Mouse (Mus musculus) left cerebral cortex, postnatal 14 days (tissue): ENCODE measurements around the gene Rin2. TPM values are rescaled to one million over a fixed set of nuclear protein-coding genes. Genes with fewer than 3 reads are reported as not detected.

Source experiments
- DNase-seq, 2 experiments: peaks; one replicate each; pipeline ENCODE4 v3.0.0; 2021 to 2022; ENCODE audit warnings: low spot score in 2 of 2, mixed read lengths in 1 of 2
- intact Hi-C: fragments of 180-260 bp; cut with DNase I; formaldehyde crosslinking; loops from one replicate; pipeline ENCODE4 v1.15.1; 2025
- total RNA-seq, 2 experiments: library from RNA; stranded (reverse); gene quantifications; 2 replicates each; pipeline ENCODE4 v1.2.3; 2021

Rin2 gene
- total RNA-seq, 2 experiments from 2014 or later, result 19.3 to 27.7 TPM

DNA sequence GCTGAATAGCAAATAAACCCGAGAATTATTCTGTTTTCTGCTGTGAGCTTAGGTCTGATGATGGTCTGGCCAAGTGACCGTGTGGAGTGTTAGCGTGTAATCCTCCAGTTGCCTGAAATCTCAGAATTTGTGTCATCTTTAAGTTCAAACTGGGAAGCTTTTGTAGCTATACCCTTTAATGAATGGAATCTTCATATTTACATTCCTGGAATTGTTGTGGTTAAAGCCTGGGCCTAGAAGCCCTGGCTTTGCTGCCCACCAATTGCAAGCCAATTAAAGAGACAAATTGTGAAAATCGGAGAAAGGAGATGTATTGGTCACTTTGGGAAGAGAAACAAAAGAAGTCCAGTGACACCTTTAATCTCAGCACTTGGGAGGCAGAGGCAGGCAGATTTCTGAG is 6.6 kb downstream of the Rin2 start:
- DNase-seq, result no peak
- intact Hi-C loops, result no loop called here

DNA sequence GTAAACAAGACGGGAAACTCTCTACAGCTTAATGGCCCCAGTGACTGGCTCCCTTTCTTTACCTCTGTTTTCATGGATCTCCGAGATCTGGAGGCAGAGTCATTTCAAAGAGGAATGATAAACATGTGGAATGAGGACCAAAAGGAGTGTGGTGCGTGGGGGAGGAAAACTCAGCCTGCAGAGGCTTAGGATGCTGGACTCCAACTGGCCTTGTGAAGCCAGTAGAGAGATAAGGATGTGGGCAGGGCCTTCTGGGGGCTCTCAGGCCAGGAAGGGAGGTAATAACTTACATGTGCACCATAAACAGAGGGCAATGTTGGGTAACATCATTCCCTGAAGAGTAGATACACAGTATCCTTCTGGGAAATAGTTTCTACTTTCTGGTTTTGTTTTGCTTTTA is 7.9 kb downstream of the Rin2 start:
- intact Hi-C loops, result no loop called here
- no peak for DNase-seq

DNA sequence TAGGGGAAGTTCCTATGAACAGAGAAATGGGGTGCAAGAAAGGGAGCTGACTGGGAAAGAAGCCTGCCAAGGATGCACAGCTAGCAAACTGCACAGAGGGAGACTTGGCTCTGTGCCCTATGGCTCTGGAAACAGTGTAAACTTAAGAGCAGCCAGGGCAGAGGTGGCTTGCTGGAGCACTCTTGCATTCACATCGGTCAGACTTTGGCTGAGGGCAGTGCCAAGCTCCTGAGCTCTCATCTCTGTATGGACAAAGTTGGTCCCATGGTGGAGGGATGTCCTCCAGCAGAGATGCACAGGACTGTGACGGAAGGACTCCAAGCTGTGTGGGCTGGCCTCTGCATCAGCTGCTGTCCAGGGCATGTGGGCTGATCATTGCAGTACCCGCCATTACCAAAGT is 8.5 kb downstream of the Rin2 start:
- DNase-seq, result peak in 1 of 2 experiments; percentile 19
- intact Hi-C loops, result no loop called here

DNA sequence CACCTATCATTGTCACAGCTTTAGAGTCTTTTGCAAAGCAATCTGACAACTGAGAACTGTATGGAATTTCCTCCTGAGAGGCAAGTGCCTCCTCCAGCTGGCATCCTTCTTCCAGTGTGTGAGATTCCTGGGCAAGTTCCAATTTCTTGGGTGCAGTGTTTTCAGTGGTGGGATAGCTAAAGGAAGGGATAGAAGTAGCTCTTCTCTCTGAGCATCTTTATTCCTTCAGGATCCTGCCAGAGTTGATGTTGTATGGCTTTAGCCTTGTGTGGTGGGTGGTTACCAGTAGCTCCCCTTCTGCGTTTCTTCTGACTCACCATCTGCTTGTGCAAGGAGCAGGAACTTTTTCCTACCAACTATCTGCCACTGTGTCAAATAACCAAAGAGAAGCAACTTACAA is 9.1 kb downstream of the Rin2 start:
- DNase-seq, result peak; percentile 33 to 48
- intact Hi-C loops, result no loop called here

DNA sequence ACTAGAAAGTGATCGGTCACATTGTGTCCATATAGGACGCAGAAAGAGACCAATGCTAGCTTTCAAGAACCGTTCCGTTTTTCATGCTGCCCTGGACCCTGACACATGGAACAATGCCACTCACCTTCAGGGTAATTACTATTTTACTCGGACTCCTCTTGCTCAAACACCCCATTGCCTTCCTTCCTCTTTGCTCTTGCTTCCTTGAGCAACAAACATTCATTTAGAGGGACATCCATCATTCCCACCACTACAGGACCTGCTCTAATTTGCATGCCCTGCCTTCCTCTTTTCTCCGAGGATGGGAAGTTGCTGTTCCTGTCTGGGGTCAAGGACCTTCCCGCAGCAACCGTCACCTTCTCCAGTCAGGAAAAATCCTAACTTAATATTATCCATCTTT is 9.9 kb downstream of the Rin2 start:
- intact Hi-C loops, result no loop called here
- DNase-seq, result no peak

DNA sequence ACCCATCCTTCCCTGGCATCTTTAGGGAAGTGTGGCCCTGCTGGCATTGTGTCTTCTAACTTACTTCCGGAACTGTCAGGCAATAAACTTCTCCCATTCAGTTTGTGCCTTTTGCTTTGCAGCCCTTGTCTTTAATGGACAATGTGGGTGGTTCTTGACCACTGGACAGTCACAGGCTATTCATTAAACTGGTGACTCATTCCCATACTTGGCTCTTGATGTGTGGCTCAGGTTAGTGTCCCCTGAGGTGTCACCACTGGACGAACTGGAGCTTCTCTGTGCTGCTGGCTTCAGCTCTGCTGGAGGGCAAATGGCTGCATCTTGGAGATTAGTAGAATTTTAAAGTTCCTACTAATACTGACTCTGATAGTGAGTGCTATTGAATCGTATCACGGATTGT is 11.0 kb downstream of the Rin2 start:
- intact Hi-C loops, result no loop called here
- no peak for DNase-seq

DNA sequence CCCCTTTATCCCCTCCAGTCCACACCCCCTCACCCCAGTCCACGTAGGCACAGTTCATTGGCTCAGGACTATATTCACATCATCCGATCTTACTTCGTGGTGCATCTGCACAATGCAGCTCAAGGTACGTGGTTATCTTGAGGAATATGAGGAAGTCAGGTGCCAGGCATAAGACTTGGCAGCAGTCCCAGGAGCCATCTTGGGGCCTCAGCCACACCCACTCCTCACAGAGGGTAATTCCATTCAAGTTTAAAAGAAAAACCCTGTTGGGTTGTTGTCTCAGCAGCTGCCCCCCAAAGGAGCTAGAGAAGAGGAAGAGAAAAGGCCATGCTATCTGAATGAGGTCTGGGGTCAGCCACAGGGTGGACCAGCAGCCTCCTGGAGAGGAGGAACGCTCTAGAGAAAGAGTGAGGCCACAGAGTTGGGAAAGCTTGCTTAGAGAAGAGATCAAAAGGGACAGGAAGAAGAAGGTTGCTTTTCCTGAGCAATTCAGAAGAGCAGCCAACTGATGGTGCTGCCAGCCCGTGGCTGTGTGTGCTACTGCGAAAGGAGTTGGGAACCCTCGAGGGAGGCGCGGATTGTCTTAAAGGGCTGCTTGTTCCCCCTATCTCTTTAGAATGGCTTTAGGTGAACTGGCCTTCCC is 16.5 kb downstream of the Rin2 start:
- DNase-seq, result no peak
- intact Hi-C loops, result no loop called here

DNA sequence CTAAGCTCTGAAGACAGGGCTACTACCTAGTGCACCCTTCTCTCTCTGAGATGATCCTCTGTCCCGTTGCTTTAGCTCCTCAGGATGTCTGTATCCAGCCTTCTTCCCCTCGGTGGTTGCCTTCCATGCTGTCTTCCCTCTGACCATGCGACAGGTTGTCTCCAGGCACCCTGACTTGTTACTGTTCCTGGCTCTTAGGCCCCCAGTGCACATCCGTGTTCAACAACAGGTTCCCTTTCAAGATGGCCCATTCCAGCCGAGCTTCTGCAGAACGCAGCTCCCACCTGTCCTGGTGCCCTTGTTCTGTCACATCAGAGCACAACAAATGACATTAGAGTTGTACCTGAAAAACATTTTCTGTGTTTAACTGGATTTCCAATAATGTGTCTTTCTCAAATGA is 22.1 kb downstream of the Rin2 start:
- no peak for DNase-seq
- intact Hi-C loops, result loop anchor here (5.0 kb wide), 1 partner anchor 185 kb away; no protein-coding TSS in a partner anchor

DNA sequence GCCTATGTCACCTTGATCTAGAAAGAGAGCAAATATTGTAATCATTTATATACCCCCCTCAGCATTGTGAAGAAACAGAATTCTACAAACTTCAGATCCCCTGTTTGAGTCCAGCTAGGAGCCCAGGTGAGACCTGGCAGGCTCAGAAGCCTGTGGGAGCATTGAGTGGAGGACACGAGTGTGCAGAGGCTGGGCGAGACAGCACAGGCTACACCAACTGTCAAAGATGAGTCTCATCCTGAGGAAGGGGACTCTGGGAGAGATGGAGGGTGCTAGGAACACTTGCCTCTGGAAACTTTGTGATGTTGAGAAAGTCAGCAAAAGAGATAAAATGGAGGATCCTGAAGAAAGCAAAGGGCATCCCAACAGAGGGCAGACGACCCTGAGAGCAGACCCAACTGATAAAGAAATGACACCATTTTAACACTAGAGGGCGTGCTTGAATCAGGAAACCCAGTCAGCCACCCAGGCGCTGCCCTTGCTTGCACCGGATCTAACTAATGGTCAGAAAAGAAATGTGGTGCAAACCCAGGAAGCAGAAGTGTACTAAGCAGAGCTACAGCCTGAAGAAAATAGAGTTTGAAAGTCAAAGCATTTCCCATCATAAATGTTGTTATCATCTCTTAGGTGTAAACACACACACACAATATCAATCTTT is 24.5 kb downstream of the Rin2 start:
- intact Hi-C loops, result loop anchor here (2.0 to 5.0 kb wide), 3 partner anchors 95 to 203 kb away; partner anchors contain the start of gene Naa20
- peak; percentile 67 for DNase-seq

DNA sequence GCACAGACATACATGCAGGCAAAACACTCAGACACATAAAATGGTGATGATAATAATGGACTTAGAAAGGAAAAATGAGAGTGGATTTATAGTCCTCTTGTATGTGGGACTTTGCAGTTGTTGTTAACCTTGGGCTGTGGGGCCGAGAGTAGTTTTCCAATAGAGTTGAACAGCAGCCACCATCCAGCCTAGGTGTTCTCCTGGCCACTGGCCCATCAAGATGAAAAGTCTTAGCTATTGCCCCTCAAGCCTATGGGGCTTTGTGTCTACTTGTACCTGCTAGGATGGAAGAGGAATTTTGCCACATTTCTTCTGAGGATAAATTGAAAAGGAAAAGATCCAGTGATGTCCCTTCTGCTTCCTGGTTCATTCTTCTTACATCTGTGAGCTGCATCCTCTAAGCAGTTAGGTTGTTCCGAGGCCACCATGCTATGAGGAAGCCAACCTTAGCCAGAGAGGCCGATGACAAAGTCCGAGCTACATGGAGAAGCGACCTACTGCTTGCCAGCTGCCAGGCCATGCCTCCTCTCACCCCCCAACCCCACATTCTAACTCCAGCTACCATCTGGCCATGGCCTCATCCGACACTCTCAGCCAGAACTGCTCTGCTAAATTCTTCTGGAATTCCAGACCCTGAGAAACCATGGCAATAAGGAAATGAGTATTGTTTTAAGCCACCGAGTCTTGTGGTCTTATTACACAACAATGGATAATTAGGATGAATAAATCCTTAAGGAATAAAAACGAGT is 25.4 kb downstream of the Rin2 start:
- intact Hi-C loops, result loop anchor here (5.0 kb wide), 1 partner anchor 202 kb away; the partner anchor contains the start of gene Naa20
- DNase-seq, result peak in 1 of 2 experiments; percentile 15

DNA sequence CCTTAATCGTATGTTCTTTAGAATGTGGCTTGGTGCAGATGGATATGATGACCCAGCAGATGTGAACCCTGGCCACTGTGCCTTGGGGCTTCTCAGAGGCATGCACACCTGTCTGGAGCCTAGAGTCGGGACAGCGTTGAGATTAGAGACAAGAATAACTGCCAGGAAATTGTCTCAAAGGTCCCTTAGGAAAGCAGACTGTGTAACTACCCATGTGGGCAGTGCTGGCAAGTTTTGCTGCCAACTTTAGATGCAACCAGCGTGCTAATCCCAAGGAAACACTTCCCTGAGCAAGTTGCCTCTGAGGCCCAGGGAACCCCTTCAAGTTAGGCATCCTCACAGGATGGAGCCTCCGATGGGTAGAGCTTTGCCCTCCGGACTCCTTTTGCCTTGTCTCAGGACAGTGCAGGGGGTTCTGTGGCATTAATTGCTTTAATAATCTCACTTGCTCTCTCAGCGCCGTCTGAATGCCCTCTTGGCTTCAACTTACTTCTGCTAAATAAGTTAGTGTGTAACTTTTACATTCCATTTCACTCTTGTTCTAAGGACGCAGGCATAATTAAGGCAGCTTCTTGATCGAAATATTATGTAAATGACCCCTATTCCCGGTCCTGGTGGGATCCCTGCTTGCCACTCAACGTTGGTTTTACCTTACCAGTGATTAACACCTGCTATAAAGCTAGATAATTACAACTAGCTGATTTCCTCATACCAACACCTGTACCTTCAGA is 26.8 kb downstream of the Rin2 start:
- intact Hi-C loops, result loop anchor here (5.0 kb wide), 1 partner anchor 201 kb away; the partner anchor contains the start of gene Naa20
- no peak for DNase-seq

DNA sequence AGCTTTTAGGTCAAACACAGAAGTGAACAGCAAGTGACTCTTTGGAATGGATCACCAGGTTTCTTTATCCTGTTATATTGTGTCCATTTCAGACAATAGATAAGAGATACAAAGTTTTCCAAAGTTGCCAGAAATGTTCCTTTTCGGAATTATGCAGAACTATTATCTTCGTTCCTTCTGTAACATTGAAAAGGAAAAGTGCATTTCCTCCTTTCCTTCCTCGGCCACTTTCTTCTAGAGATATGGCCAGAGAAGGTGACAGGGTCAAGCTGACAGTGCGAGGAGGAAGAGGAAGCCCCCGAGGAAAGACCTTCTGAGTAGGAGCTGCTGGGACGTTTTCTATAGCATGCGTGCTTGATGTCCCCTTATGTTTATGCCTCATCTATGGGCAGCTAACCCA is 29.7 kb downstream of the Rin2 start:
- DNase-seq, result no peak
- intact Hi-C loops, result loop anchor here (5.0 kb wide), 1 partner anchor 198 kb away; the partner anchor contains the start of gene Naa20

DNA sequence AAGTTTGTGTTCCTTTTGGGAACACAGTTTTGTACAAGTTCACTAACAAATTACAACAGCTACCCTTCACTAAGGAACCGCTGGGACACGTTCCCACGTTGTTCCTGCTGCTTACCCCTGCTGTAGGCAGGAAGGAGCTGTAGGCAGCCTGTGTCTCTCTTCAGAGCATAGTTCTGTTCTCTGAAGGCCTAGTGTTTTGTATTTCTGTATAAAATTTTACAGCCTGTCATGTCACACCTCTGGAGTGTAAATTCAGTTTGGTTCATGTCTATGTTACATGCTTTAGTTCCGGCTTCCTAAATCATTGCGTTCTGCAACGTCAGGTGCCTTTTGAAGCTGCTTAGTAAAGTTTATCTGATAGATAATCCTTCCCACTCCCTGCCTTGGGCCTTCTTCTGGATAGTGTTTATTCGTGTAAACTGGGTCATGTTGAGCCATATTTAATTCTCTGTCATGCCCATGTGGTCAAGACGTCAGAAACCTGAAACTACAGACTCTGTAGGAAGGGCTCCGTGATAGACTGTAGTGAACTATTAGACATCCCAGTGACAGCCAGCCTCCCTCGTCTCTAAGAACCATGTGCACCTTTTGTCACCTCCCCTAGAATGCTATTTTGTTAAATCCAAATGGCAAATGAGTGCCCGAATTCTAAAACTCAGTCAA is 34.8 kb downstream of the Rin2 start:
- no peak for DNase-seq
- intact Hi-C loops, result no loop called here

DNA sequence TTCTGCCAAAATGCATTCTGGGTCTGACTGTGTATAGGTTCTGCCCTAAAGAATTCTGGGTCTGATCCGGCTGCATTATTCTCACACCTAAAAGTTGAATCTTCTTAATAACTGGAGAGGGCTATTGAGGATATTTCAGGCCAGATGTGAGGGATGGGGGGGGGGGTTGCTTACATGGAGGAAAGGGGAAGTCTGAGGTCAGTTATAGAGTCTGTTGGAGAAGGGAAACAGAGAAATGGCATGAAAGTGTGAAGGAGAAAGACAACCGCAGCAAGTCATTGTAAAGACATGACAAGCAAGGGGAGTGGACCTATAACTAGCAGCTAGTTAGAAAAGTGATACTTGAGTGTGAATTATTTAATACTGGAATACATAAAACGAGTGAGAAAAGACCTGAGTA is 36.5 kb downstream of the Rin2 start:
- intact Hi-C loops, result no loop called here
- DNase-seq, result no peak

DNA sequence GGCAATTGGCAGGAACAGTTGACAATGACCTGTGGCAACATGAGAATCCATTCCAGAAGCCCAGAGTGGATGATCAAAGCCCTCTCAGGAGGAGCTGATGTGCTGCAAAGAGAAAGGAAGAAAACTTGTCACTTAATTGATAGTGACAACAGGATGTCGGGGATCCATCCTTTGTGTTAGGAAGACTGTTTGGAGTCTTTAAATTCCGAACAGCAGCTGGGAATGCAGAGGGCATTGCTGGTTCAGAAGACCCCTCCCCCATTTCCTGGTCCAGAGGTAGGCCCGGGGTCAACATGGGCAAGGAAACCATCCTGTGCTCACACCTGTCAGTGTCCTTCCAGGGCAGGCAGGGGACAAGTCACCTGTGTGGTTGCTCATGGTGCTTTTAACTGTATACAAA is 37.0 kb downstream of the Rin2 start:
- intact Hi-C loops, result no loop called here
- DNase-seq, result no peak

DNA sequence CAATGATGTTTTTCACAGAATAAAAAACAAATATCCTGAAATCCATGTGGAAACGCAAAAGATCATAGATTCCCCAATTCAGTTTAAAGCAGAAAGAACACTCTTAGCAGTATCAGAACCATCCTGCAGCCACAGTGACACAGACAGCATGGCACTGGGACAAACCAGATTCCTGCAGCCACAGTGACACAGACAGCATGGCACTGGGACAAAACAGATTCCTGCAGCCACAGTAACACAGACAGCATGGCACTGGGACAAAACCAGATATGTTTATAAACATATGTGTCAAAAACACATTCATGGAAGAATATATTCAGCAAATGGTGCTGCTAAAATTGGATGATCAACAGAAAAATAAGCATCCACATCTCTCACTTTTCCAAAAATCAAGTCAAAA is 42.5 kb downstream of the Rin2 start:
- no peak for DNase-seq
- intact Hi-C loops, result no loop called here

DNA sequence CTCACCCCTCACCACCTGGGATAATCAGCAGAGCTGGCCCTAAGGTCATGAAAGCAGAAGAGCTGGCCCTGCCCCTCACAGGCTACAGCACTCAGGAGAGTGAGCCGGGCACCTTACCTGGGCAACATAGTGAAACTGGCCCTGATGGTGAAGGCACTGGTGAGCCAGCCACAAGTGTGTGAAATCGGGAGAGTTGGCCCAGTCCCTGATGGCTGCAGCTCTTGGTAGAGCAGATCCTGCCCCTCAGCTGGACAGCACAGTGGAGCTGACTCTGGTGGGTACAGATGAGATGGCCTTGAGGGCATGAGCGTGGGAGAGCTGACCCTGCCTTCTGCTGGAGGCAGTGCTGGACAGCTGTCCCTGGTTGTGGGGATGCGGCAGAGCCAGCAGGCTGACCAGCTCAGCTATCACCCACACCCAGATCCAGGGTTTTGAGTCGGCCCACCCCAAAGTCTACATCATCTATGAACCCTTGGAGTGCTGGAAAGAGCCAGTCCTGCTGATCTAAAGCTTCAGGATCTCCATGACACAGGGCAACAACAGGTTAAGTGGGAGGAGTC is 43.7 kb downstream of the Rin2 start:
- intact Hi-C loops, result no loop called here

DNA sequence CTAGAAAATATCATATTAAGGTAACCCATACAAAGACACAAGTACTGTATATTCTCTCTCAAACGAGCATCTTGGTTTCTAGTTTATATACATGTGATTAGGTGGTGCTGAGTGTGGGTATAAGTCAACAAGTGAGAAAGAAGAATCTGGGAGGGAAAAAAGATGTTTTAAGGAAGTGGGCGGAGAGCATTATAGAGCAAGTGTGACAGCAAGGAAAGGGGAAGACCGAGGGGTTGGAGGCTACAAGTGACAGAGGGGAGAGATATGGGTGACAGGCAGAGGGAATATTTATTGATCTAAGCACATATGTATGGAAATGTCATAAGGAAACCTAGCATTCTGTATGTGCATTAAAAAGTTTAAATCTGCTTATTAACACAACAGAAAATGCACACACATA is 45.1 kb downstream of the Rin2 start:
- no peak for DNase-seq
- intact Hi-C loops, result no loop called here

More for the DNA sequence above, 43.7 kb downstream of the Rin2 start:
- no peak for DNase-seq

DNA sequence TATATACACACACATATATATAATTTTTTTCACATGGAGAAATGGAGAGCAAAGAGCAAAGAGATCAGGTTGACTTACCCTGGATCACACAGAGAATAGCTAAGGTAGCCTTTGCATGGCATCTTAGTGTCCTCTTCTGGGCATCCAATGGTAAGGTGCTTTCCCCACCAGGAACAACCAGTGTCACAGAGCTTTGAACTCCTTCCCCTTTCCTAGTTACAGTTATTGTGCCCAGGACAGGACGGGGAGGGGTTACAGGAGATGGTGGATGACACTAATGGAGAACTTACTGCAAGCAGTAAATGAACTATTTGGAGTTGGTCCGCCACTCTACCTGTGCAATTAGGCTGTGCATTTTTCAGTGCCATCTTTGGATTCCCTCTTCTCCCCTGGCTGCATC is 45.7 kb downstream of the Rin2 start:
- intact Hi-C loops, result no loop called here
- DNase-seq, result no peak
